Mouse (Mus musculus) spleen, embryonic (tissue): Measurements from ENCODE around the gene Cacng4.

Experiments
- CTCF ChIA-PET: fragments of 350-600 bp; sonication (Branson Sonifier 250); formaldehyde crosslinking; loops from one replicate; lab custom pipeline; 2022; lab: Charles Lee

The Cacng4 gene

DNA sequence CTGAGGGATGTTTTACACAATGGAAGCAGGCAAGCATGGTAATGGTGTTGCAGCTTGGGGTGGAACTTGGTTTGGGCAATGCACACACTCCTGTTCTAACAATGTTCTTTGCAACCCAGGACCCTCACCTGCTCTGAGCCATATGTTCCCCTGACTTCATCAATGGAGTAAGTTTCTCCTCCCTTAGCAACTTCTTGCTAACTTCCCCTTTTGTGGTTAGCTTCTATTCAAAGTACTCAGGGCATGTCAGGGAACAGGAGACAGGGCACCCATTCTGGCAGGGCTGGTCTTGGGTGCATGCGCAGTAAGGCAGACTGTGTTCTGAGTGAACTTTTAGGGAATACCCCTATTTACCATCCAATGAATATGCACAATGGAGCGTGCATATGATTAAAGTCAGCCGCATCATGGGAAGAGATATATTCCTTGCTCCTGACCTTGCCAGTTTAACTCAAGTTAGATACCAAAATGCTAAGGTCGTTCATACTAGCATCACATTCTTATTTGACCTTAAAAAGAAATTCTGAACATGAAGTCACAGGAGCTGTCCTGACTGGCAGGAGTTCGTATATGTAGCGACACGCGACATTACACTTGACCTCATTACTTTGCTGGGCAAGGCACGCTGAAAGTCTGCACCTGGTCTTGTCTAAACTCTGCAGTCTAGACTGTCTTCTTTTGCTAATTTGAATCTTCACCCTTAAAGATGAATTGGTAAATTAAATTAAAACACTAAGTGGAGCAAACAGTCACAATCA, 73.9 kb downstream of the Cacng4 start:
- CTCF ChIA-PET = no interaction called here

GRCm38 (mm10) chr11:107716332-107716938, 77.9 kb downstream of the Cacng4 start, which contains the start of gene Cacng1:
TSS of gene Cacng1 (minus strand) at chr11:107716522.
- CTCF ChIA-PET = no interaction called here

DNA sequence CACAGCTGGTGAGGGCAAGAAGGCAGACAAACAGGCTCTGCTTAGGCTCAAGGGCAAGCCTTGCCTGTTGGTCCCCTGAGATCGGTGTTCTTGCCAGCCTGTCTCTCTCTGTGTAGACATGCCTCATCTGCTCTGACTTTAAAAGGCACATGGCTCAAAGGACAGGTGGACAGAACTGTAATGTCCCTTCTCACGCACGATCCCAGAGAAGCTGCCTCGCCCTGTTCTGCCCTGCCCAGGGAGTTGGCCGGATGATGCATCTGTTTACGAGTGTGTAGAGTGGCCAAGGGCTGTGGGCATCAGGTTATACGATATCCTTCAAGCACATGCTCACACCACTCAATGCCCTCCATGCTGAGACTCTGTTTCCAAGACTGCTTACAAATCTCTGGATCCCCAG, 80.0 kb downstream of the Cacng4 start:
- CTCF ChIA-PET = no interaction called here

- CTCF ChIA-PET = no interaction called here
These were observed 84.0 kb downstream of the Cacng4 start for GRCm38 (mm10) chr11:107710379-107710778.

DNA sequence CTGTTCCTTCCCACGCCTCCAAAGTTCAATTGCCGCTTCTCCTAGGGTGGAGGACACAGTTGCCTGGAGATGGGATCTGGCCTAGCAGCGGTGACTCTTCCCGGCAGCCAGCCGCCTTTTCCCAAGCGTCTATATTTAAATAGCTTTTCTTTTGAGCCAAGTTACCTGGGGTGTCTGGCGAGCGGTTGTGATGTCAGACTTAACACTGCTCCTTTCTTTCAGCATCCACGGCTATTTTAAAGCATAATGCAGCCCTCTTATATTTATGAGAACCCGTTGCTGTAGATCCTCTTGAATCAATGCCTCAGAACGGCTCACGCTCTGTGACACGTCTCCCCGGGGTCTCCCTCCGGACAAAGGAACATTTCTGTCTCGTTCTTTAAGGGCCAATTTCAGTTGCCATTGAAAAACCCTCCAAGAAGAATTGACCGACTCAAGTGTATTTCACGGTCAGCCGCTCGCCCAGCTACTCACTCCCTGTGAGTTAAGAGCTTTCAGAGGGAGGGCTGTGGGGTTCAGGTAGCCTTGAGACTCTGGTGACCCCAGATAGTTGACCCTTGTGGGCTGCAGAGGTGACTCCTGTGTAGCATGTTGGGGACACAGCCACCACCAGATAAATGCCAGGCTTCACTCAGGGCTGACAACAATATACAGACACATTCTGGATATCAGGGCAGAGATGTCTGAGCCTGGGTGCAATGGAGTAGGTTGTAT, 86.3 kb downstream of the Cacng4 start:
- CTCF ChIA-PET = no interaction called here

DNA sequence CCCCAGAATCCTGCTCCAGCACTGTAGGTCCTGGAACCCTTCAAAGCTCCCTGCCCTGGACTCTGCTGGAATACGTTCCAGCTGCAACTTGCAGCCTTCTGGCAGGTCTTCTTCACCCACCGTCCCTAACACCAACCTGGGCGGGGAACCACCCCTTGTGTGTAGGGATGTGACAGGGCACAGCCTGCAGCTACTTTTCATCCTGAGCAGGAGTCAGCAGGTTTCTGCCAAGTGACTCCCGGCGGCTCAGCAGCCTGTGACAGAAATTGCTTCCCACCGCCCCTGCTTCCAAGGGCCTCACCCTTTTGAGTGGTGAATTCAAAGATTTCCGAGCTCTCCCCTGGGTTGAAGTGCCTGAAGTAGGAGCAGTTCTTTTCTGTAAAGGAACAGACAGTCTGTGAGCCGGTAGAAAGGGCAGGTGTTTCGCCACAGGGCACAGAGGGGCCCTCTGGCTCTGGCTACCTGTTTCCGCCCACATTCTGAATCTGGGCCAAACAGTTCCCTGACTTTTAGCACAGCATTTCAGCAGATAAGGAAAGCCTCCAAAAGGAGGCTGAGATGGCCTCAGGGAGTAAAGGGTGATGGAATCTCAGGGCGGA, 88.8 kb downstream of the Cacng4 start:
- CTCF ChIA-PET = interaction anchor here (0.7 kb wide), 1 partner anchor 70 kb away, joined by 3 read pairs; no protein-coding TSS in a partner anchor

GRCm38 (mm10) chr11:107705060-107705459, 89.3 kb downstream of the Cacng4 start:
- CTCF ChIA-PET = no interaction called here

GRCm38 (mm10) chr11:107703272-107704134, 90.9 kb downstream of the Cacng4 start:
- CTCF ChIA-PET = no interaction called here

DNA sequence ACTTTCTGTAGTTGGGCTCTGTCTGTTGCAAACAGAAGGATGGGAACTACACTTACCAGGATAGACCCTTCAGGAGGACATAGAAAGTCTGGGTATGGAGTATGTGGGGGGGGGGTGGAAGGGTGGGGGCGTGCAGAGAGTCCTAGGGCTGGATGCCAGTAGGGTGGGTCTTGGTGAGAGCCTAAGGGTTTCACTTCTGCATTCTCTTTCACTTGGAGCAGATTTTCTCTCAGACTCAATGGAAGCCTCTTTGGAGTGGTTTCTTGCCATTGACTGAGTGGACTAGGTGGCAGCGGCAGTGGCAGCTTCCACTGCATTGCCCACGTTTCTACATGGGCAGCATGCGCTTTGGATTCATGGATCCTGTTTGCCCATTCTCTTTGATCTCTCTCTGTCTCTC, 94.4 kb downstream of the Cacng4 start:
- CTCF ChIA-PET = interaction anchor here (0.6 kb wide), 1 partner anchor 1681 kb away, joined by 15 read pairs; no protein-coding TSS in a partner anchor

DNA sequence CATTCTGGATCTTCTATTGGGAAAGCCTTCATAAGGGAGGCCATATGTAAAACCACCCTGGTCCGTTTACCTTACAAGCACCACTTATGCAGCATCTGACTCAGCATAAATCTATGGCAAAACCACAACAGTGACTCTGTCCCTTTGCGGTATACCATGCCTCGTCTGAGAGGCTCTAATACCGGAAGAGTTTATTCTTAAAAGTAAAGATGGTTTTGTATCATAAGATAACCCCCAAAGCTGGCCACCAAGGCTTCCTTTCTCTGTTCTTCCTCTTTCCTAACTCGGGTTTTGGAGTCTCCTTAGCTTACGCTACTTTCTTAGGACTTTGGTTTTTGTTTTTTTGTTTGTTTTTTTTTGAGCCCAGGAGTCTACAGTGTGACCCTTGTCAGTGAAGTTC, 101.0 kb downstream of the Cacng4 start:
- CTCF ChIA-PET = no interaction called here

- CTCF ChIA-PET = no interaction called here
These were observed 102.8 kb downstream of the Cacng4 start for GRCm38 (mm10) chr11:107691569-107691968.

- CTCF ChIA-PET = no interaction called here
These were observed 105.9 kb downstream of the Cacng4 start for GRCm38 (mm10) chr11:107688480-107688879.

- CTCF ChIA-PET = interaction anchor here (0.6 kb wide), 1 partner anchor 529 kb away, joined by 6 read pairs; no protein-coding TSS in a partner anchor
These were observed 108.1 kb downstream of the Cacng4 start for GRCm38 (mm10) chr11:107686290-107686689.

- CTCF ChIA-PET = no interaction called here
These were observed 110.6 kb downstream of the Cacng4 start for GRCm38 (mm10) chr11:107683544-107684465.

- CTCF ChIA-PET = no interaction called here
These were observed 111.5 kb downstream of the Cacng4 start for GRCm38 (mm10) chr11:107682694-107683355.
